Mouse (Mus musculus) spleen, postnatal 10 days (tissue): ENCODE results near the gene Nup210l.
"Not testable (repeated sequence)": the region's sequence is repeated elsewhere in the genome, so short reads cannot be mapped to it uniquely, and the experiment has no call there.

Source experiments
- DNase-seq, 2 experiments: peaks; one replicate each; pipeline ENCODE4 v3.0.0; 2021 to 2022; ENCODE audit warnings: low spot score in 2 of 2

Gene Nup210l

GRCm38 (mm10) chr3:90094453-90094852 lies 9.5 kb upstream of the Nup210l start:
- DNase-seq, result no peak

- no peak for DNase-seq
Measured at GRCm38 (mm10) chr3:90097928-90098327, 6.0 kb upstream of the Nup210l start.

GRCm38 (mm10) chr3:90101010-90101409 lies 2.9 kb upstream of the Nup210l start:
- no peak for DNase-seq

- no peak for DNase-seq
Measured at GRCm38 (mm10) chr3:90101673-90102072, 2.3 kb upstream of the Nup210l start.

DNA sequence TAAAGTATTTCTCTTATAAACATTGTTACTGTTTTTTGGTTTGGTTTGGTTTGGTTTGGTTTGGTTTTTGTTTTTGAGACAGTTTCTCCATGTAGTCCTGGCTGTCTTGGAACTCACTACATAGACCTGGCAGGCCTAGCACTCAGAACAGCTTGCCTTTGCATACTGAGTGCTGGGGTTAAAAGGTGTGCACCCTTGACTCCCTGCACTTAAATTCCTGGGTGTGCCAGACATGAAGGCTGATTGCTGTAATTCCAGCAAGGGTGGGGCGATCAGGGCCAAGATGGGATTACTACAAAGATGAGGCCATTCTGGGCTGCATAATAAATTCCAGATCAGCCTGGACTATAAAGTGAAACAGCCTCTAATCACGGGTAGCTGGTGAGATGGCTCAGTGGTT lies 1.7 kb upstream of the Nup210l start:
- DNase-seq, result no peak

DNA sequence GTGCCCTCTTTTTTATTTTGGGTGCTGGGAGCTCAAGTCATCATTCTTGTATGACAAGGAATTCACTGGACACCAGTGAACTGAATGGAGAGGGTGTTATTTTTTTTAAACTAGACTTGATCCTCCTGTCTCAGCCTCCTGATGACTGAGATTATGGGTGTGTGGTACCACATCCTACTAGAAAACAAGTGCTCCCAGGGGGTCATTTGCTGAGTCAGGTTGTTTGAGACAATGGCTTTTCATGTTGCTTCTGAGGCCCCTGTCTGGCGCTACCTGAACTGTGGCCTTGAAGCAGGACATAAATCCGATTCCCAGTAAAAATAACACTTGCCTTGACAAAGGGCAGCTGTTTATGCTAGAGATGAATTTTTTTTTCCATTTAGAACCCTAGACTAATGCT lies 756 bp upstream of the Nup210l start:
- DNase-seq, result no peak

DNA sequence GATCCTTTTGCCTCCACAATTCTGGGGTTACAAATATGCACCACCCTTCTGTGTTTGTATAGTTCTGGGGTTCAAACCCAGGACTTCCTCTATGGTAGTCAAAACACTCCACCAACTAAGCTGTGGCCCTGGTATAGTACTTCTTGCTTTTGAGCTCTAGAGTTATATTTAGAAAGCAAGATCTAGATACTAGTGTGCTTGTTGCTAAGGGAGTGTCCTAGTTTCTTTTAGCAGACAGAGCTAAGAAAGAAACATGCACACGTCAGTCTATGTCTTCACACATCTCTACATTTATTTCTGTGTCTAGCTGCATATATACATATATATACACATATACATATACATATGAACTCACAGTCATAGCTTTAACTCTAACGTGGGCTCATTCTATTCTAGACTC lies 7.8 kb downstream of the Nup210l start:
- DNase-seq, result no peak

DNA sequence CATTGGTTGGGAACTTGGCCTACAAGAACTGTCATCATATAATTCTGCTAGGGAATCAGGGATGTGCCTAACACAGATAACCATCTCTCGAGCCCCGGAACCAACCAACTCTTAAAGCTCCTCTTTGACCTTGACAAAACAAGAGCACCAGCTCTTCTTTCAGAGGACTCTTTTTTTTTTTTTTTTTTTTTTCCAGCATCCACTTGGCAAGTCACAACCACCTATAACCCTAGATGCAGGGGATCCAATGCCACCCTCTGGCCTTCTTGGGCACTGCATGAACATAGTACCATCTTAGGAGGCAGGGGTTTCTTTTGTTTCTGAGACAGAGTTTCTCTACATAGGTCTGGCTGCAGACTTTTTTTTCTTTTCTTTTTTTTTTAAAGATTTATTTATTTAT lies 10.4 kb downstream of the Nup210l start:
- DNase-seq, result peak in 1 of 2 experiments; percentile 50

- DNase-seq, result no peak
Measured at GRCm38 (mm10) chr3:90115526-90115925, 11.6 kb downstream of the Nup210l start.

- no peak for DNase-seq
Measured at GRCm38 (mm10) chr3:90118132-90118790, 14.3 kb downstream of the Nup210l start.

DNA sequence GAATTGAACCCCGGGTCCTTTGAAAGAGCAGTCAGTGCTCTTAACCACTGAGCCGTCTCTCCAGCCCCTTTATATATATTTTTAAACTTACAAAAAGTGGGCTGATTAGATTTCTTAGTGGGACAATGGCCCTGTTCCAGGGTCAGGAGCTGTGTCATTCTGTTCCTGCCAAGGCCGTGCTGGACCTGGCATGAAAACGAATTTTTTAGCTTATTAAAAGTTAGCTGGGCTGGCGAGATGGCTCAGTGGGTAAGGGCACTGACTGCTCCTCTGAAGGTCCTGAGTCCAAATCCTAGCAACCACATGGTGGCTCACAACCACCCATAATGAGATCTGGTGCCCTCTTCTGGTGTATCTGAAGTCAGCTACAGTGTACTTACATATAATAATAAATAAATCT lies 18.1 kb downstream of the Nup210l start:
- not testable (repeated sequence) for DNase-seq

GRCm38 (mm10) chr3:90125710-90126109 lies 21.8 kb downstream of the Nup210l start:
- peak in 1 of 2 experiments; percentile 27 for DNase-seq

GRCm38 (mm10) chr3:90127881-90128280 lies 23.9 kb downstream of the Nup210l start:
- DNase-seq, result no peak

- DNase-seq, result no peak
Measured at GRCm38 (mm10) chr3:90132745-90133144, 28.8 kb downstream of the Nup210l start.

- no peak for DNase-seq
Measured at GRCm38 (mm10) chr3:90133331-90133730, 29.4 kb downstream of the Nup210l start.

- DNase-seq, result no peak
Measured at GRCm38 (mm10) chr3:90134483-90134882, 30.6 kb downstream of the Nup210l start.

DNA sequence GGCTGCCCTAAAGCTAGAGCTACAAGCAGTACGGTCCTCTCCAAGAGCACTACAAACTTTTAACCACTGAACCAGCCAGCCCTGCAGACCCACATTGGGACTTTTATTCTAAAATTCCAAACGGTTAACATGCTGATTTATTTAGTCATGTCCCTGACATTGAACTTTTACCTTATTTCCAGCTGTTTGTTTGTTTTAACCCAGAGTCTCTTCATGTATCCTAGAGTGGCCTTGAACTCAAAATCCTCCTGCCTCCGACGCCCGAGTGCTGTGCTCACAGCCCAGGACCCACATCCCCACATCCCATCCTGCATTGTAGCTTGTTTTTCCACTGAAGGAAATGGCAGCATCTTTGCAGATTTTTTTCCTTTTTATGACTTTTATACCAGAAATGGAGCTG lies 31.1 kb downstream of the Nup210l start:
- no peak for DNase-seq

DNA sequence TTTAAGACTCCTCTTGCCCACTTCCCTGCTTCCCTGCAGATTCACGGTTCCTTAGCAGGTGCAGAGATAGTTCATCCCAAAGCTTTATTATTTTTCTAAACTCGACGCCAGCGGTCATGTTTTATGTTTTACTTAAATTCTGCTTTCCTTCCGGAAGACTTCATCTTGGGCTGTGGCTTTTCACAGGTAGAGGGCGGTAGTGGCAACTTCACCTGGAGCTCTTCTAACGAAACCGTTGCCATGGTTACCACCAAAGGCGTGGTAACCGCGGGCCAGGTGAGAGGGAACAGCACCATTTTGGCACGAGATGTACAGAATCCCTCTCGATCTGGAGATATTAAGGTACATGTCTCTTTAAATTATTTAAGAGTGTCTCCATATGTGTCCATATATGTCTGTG lies 32.7 kb downstream of the Nup210l start:
- DNase-seq, result no peak

DNA sequence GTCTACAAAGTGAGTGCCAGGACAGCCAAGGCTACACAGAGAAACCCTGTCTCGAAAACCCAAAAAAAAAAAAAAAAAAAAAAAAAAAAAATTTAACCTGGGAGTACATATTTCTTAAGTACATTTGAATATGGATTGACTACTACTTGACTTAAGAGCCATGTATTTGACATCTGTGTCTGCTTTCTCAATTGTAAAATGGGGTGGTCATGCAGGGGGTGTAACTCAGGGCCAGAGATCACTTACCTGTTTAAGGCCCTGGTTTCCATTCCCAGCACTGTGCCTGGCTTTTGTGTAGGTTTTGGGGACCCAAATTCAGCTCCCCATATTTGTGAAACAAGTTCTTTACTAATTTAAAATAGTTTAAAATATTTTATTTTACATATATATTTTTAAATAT lies 33.7 kb downstream of the Nup210l start:
- no peak for DNase-seq

- DNase-seq, result no peak
Measured at GRCm38 (mm10) chr3:90139962-90140361, 36.0 kb downstream of the Nup210l start.

DNA sequence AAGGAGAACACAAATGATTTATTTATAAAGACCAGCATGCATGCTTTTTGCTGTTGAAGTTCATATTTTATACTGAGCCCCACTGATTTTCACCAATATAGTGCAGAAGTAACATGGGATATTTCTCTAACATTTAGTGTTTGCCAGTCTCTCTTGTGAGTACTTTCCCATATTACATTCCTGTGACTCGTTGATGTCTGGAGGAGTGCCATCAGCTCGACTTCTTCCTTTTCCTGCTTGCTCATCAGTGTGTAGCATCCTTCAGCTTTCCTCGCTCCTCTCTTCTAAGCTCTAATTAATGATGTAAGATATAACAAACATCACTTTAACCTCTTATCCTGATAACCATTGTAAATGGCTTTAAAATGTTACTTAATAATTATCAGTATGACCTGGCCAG lies 41.5 kb downstream of the Nup210l start:
- no peak for DNase-seq

DNA sequence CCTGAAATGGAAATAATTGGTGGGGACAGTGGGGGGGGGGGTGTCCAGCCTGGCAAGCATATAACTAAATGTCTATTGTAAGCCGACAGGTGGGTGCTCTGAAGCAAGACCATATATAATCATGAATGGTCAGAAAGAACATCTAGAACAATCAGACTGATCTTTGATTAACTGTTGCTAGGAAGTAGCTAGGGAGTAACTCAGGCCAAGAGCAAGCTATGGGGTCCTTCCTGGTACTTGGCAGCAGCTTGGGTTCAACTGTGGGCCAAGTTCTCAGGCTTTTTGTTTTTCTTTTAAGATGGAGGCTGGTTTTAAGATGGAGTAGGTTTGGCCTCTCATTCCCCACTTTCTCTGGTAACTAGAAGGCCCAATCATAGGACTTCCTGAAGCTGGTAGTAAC lies 42.7 kb downstream of the Nup210l start:
- DNase-seq, result no peak

DNA sequence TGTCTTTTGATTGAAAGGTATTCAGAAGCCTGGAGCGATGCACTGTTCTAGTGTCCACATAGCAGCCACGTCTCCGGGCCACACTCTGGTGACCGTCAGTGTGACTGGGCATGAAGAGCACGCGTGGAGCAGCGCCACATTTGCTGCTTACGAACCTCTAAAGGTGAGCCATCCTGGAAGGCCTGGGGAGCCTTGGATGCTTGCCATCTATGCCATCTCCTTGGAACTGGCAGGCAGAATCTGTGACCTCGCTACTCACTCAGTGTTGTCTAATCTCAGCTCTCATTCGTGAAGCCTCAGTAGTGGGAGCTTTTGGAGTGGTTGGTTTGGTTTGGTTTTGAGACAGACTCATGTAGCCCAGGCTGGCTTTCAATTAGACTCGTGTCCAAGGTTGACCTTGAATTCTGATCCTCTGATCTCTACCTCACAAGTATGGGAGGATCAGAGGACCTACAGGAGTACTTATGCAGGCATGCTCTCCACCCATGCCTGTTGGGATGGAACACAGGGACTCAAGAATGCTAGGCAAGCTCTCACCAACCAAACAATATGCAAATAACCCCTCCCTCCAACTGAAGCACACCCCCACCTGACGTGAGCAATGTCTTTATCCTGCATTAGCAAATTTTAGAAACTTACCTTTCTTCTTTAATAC lies 47.3 kb downstream of the Nup210l start:
- no peak for DNase-seq

GRCm38 (mm10) chr3:90155996-90156395 lies 52.1 kb downstream of the Nup210l start:
- peak in 1 of 2 experiments; percentile 62 for DNase-seq
